Mouse (Mus musculus) central nervous system, embryonic 18 days (tissue): ENCODE results near the gene Cd164l2. TPM values are rescaled to one million over a fixed set of nuclear protein-coding genes. Genes with fewer than 3 reads are reported as not detected.

Experiments
- polyA plus RNA-seq: library from polyadenylated mRNA; depleted of rRNA; stranded (reverse); fragments of >200 nt; gene quantifications from 2 replicates; pipeline ENCODE4 v1.2.3, GENCODE M21; 2012; rRNA removed

Cd164l2 gene
- 3.6 and 3.8 TPM in 2 replicates for polyA plus RNA-seq

DNA sequence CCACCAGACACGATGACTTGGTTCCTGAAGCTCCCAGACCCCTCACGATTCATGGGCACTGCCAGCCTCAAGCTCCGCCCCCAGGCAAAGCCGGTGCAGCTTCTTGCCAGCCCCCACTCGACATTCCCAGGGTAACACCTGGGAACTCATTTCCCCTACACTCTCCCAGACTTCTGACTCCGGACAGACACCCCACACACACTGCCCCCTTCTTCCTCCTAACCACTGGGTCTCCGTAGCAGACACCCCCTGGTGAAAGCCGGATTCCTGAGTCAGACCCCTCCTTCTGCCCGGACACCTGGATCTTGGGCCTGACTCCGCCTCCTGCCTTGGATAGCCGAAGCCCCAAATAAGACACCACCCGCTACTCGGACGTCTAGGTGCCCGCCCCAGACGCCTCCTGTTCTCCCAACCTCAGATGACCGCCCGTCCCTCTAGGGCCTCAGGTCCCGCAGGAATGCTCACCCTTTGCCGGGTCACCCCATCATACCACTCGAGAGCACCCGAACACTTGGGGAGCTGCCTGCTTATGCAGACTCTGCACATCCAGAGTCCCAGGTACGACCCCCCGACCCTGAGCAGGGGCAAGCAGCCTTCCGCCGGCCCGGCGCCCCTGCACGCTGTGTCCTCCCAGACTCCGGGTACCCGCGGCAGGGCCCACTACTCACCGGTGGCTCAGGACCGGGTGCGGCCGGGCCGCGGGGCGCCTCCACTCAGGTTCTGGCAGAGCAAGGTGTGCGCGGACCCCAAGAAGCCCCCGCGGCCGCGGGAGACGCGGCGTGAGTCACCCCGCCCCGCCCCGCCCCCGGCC is at the start of gene Cd164l2, which contains the start of gene Gpr3:
Gene Cd164l2, plus strand, starts transcription at position 381 of the 811 bp plus-strand sequence.
Gene Gpr3, minus strand, starts transcription at position 786 of the 811 bp plus-strand sequence.

GRCm38 (mm10) chr4:133240490-133240921 is 28.6 kb downstream of the Cd164l2 start, which contains the start of gene Map3k6:
Map3k6 (plus strand) TSS chr4:133240818.

GRCm38 (mm10) chr4:133262882-133263281 is 51.0 kb downstream of the Cd164l2 start, which contains the start of gene Sytl1:
Sytl1 (minus strand) TSS chr4:133263113.

Other genes with a start within 250 kb of the Cd164l2 start
- gene Fgr, start 238.0 kb upstream of the Cd164l2 start, polyA plus RNA-seq, result 0.05 and 0.12 TPM in 2 replicates
- 17.4 and 21.8 TPM in 2 replicates for gene Ahdc1, start 200.9 kb upstream of the Cd164l2 start, polyA plus RNA-seq
- 11.7 and 13.8 TPM in 2 replicates for gene Wasf2, start 81.6 kb upstream of the Cd164l2 start, polyA plus RNA-seq
- 2.9 and 3.7 TPM in 2 replicates for gene Gpr3, start 405 bp downstream of the Cd164l2 start, polyA plus RNA-seq
- gene Map3k6, start 28.7 kb downstream of the Cd164l2 start, polyA plus RNA-seq, result 5.0 and 6.2 TPM in 2 replicates
- gene Sytl1, start 51.0 kb downstream of the Cd164l2 start, polyA plus RNA-seq, result 0.88 and 1.4 TPM in 2 replicates
- 146 TPM in 2 replicates for gene Tmem222, start 65.7 kb downstream of the Cd164l2 start, polyA plus RNA-seq
- gene Wdtc1, start 141.3 kb downstream of the Cd164l2 start, polyA plus RNA-seq, result 28.2 and 33.2 TPM in 2 replicates
- 20.3 and 24.4 TPM in 2 replicates for gene Slc9a1, start 157.6 kb downstream of the Cd164l2 start, polyA plus RNA-seq